Mouse (Mus musculus) kidney, postnatal 4 days (tissue): ENCODE data around the gene Mdm2.

Source experiments
- DNase-seq, 2 experiments: peaks; one replicate each; pipeline ENCODE4 v3.0.0; 2021; ENCODE audit warnings: mixed read lengths in 2 of 2

Mdm2 gene

GRCm38 (mm10) chr10:117639899-117640594 lies 70.5 kb downstream of the Mdm2 start:
- peak in 1 of 2 experiments; percentile 22 for DNase-seq

GRCm38 (mm10) chr10:117639221-117639599 lies 71.3 kb downstream of the Mdm2 start:
- no peak for DNase-seq
